Mouse (Mus musculus): ENCODE measurements around the gene Pipox. TPM values are rescaled to one million over a fixed set of nuclear protein-coding genes. Genes with fewer than 3 reads are reported as not detected.

Gene Pipox
- total RNA-seq, 1 experiment = 27.3 TPM

DNA sequence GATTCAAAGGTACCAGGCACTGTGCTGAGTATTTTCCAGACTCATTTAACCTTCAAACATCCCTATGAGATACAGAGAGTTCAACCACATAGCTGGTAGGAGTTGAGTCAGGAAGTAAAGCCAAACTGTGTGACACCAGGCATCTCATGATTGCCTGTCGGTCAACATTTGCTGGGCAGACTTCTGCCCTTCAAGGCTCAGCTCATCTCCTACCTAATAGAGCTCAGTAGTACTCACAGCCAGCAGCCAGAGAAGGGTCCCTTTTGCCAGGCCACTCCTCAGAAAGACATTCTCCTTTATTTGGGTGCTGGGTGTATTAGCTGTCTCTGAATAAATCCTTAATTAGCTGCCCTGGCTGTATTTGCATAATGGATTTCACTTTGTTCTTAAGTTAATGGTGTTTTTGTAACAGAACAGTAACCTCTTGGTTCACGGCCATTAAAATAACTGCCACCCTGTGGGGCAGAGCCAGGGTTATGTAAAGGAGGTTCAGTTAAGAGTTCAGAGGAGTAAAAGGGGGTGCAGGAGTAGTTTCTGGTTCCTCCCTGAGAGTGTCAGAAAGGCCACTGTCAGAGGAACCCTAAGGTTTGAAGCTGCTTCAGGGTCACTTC, 3.1 kb downstream of the Pipox start:
- peaks cover 40 to 44% of the 10 kb centered on the region in 2 experiments for H3K4me1 ChIP-seq (ENCODE audit: control insufficient read depth in 2 of 2, insufficient read depth in 2 of 2, low read length in 2 of 2, poor library complexity in 1 of 2)
- TF ChIP-seq HCFC1 (IDR thresholded peaks at IDR 0.05; ENCODE audit: borderline replicate concordance, insufficient read depth, low read length) = no peak
- TF ChIP-seq ZNF384 (IDR thresholded peaks at IDR 0.05; ENCODE audit: low read depth, low read length) = no peak
- no peak for TF ChIP-seq MAFK (IDR thresholded peaks at IDR 0.05; ENCODE audit: insufficient read depth, low read depth, low read length)
- TF ChIP-seq CHD2 (IDR thresholded peaks at IDR 0.05; ENCODE audit: low read depth, low read length) = no peak
- TF ChIP-seq ZC3H11A (IDR thresholded peaks at IDR 0.05; ENCODE audit: borderline replicate concordance, low read depth, low read length) = no peak
- H3K27ac ChIP-seq (ENCODE audit: insufficient read depth, low read depth, low read length, poor library complexity, severe bottlenecking) = peak overlapping the region; percentile 51; the same call in 1 of the 2 replicates
- DNase-seq (ENCODE audit: low read depth, low spot score) = no peak
- no peak overlapping the region for H3K4me3 ChIP-seq (ENCODE audit: insufficient read depth in 1 of 2, low read depth in 1 of 2, low read length in 2 of 2, poor library complexity in 1 of 2, severe bottlenecking in 1 of 2)
- H3K9me3 ChIP-seq (ENCODE audit: control insufficient read depth, insufficient read depth, low read depth, low read length) = no peaks in the 10 kb centered on the region
- H3K36me3 ChIP-seq (ENCODE audit: control insufficient read depth, insufficient read depth, low read length, poor library complexity, severe bottlenecking) = peaks cover 13% of the 10 kb centered on the region
- in situ Hi-C loops (cut with MboI; ENCODE audit: low sequenced_read_pairs in 2 of 2, unreplicated experiment in 2 of 2) = no loop called here
- peak overlapping the region; percentile 11; the same call in 1 of the 2 replicates for H3K9ac ChIP-seq (ENCODE audit: insufficient read depth, low read depth, low read length, poor library complexity, severe bottlenecking)

DNA sequence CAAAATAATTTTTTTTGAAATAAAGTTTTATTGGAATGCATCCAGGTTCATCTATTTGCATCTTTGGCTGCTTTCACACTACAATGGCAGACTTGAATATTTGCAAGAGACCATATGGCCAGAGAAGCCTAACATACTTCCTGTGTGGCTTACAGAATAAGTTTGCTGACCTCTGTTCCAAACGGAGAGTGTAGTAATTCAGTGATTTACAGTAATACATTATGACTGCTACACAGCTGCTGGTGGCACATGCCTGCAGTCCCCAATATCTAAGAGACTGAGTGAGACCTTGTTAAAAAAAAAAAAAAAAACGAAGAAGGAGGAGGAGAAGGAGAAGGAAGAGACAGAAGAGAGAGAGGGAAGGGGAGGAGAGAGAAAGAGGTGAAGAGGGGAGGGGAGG, 4.4 kb downstream of the Pipox start:
- no peak overlapping the region for H3K9ac ChIP-seq (ENCODE audit: insufficient read depth, low read depth, low read length, poor library complexity, severe bottlenecking)
- DNase-seq (ENCODE audit: low read depth, low spot score) = no peak
- H3K27ac ChIP-seq (ENCODE audit: insufficient read depth, low read depth, low read length, poor library complexity, severe bottlenecking) = no peak overlapping the region
- H3K4me1 ChIP-seq (ENCODE audit: control insufficient read depth in 2 of 2, insufficient read depth in 2 of 2, low read length in 2 of 2, poor library complexity in 1 of 2) = peaks cover 31 to 41% of the 10 kb centered on the region in 2 experiments
- no peak for TF ChIP-seq HCFC1 (IDR thresholded peaks at IDR 0.05; ENCODE audit: borderline replicate concordance, insufficient read depth, low read length)
- TF ChIP-seq MAFK (IDR thresholded peaks at IDR 0.05; ENCODE audit: insufficient read depth, low read depth, low read length) = no peak
- TF ChIP-seq CHD2 (IDR thresholded peaks at IDR 0.05; ENCODE audit: low read depth, low read length) = no peak
- peaks cover 13% of the 10 kb centered on the region for H3K36me3 ChIP-seq (ENCODE audit: control insufficient read depth, insufficient read depth, low read length, poor library complexity, severe bottlenecking)
- no peak overlapping the region for H3K4me3 ChIP-seq (ENCODE audit: insufficient read depth in 1 of 2, low read depth in 1 of 2, low read length in 2 of 2, poor library complexity in 1 of 2, severe bottlenecking in 1 of 2)
- in situ Hi-C loops (cut with MboI; ENCODE audit: low sequenced_read_pairs in 2 of 2, unreplicated experiment in 2 of 2) = no loop called here
- H3K9me3 ChIP-seq (ENCODE audit: control insufficient read depth, insufficient read depth, low read depth, low read length) = no peaks in the 10 kb centered on the region

GRCm38 (mm10) chr11:77888846-77889245, 5.0 kb downstream of the Pipox start:
- TF ChIP-seq ZNF384 (IDR thresholded peaks at IDR 0.05; ENCODE audit: low read depth, low read length) (no peak), CHD2 (IDR thresholded peaks at IDR 0.05; ENCODE audit: low read depth, low read length) (no peak), MAFK (IDR thresholded peaks at IDR 0.05; ENCODE audit: insufficient read depth, low read depth, low read length) (no peak), ZC3H11A (IDR thresholded peaks at IDR 0.05; ENCODE audit: borderline replicate concordance, low read depth, low read length) (no peak), HCFC1 (IDR thresholded peaks at IDR 0.05; ENCODE audit: borderline replicate concordance, insufficient read depth, low read length) (no peak)
- in situ Hi-C loops (cut with MboI; ENCODE audit: low sequenced_read_pairs in 2 of 2, unreplicated experiment in 2 of 2) = no loop called here
- DNase-seq (ENCODE audit: low read depth, low spot score) = no peak
- Histone ChIP-seq H3K4me3 (ENCODE audit: insufficient read depth in 1 of 2, low read depth in 1 of 2, low read length in 2 of 2, poor library complexity in 1 of 2, severe bottlenecking in 1 of 2) (no peak overlapping the region), H3K36me3 (ENCODE audit: control insufficient read depth, insufficient read depth, low read length, poor library complexity, severe bottlenecking) (peaks cover 13% of the 10 kb centered on the region), H3K9ac (ENCODE audit: insufficient read depth, low read depth, low read length, poor library complexity, severe bottlenecking) (no peak overlapping the region), H3K27ac (ENCODE audit: insufficient read depth, low read depth, low read length, poor library complexity, severe bottlenecking) (no peak overlapping the region), H3K9me3 (ENCODE audit: control insufficient read depth, insufficient read depth, low read depth, low read length) (no peaks in the 10 kb centered on the region), H3K4me1 (ENCODE audit: control insufficient read depth in 2 of 2, insufficient read depth in 2 of 2, low read length in 2 of 2, poor library complexity in 1 of 2) (peaks cover 33 to 42% of the 10 kb centered on the region in 2 experiments)

DNA sequence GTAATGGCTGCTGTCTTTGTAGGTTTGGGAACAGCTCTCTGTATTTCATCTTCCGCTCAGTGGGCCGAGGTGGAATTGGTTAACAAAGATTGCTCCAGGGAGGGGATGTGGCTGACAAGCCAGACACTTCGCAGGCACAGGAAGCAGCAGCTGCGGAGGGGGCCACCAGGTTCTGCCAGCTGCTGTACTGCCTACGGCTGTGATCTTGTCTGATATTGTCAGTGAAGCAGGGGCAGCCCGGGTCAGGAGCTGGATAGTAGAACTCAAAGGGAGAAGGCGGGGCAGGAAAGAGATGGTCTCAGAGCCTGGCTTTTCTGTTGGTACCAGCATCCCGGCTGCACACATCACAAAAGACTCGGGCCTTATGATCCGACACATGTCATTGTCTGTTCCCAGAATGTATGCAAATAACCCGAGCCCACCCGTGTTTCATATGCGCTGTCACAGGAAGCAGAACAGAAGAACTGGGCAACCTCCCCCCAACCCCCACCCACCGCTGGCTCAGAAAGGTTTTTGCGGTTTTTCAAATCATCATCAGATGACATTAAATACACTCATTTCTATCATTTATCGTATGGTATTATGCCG, 6.4 kb downstream of the Pipox start:
- Histone ChIP-seq H3K27ac (ENCODE audit: insufficient read depth, low read depth, low read length, poor library complexity, severe bottlenecking) (peak overlapping the region; percentile 26; the same call in 1 of the 2 replicates), H3K9me3 (ENCODE audit: control insufficient read depth, insufficient read depth, low read depth, low read length) (no peaks in the 10 kb centered on the region), H3K9ac (ENCODE audit: insufficient read depth, low read depth, low read length, poor library complexity, severe bottlenecking) (peak overlapping the region; percentile 68; the same call in 1 of the 2 replicates), H3K36me3 (ENCODE audit: control insufficient read depth, insufficient read depth, low read length, poor library complexity, severe bottlenecking) (peaks cover 16% of the 10 kb centered on the region), H3K4me3 (ENCODE audit: insufficient read depth in 1 of 2, low read depth in 1 of 2, low read length in 2 of 2, poor library complexity in 1 of 2, severe bottlenecking in 1 of 2) (peak overlapping the region; percentile 2 to 11; a peak in 2 of 4 replicates), H3K4me1 (ENCODE audit: control insufficient read depth in 2 of 2, insufficient read depth in 2 of 2, low read length in 2 of 2, poor library complexity in 1 of 2) (peaks cover 34 to 48% of the 10 kb centered on the region in 2 experiments)
- TF ChIP-seq MAFK (IDR thresholded peaks at IDR 0.05; ENCODE audit: insufficient read depth, low read depth, low read length) (no peak), ZNF384 (IDR thresholded peaks at IDR 0.05; ENCODE audit: low read depth, low read length) (no peak), HCFC1 (IDR thresholded peaks at IDR 0.05; ENCODE audit: borderline replicate concordance, insufficient read depth, low read length) (no peak), CHD2 (IDR thresholded peaks at IDR 0.05; ENCODE audit: low read depth, low read length) (no peak), ZC3H11A (IDR thresholded peaks at IDR 0.05; ENCODE audit: borderline replicate concordance, low read depth, low read length) (no peak)
- DNase-seq (ENCODE audit: low read depth, low spot score) = no peak
- in situ Hi-C loops (cut with MboI; ENCODE audit: low sequenced_read_pairs in 2 of 2, unreplicated experiment in 2 of 2) = no loop called here
